Mouse (Mus musculus) kidney, adult 8-10 months (tissue): ENCODE data around the gene Cilp2.

Experiments
- DNase-seq, 2 experiments: peaks; one replicate each; pipeline ENCODE4 v3.0.0; 2022

Gene Cilp2

GRCm38 (mm10) chr8:69900895-69901451 lies 13.5 kb upstream of the Cilp2 start:
- no peak for DNase-seq

GRCm38 (mm10) chr8:69899876-69900275 lies 12.4 kb upstream of the Cilp2 start:
- peak in 1 of 2 experiments; percentile 51 for DNase-seq

- peak; percentile 46 to 51 for DNase-seq
These were observed 10.4 kb upstream of the Cilp2 start for GRCm38 (mm10) chr8:69897857-69898256.

- no peak for DNase-seq
These were observed 8.4 kb upstream of the Cilp2 start for GRCm38 (mm10) chr8:69895772-69896451.

GRCm38 (mm10) chr8:69894836-69895332 lies 7.4 kb upstream of the Cilp2 start:
- DNase-seq, result no peak

- DNase-seq, result peak in 1 of 2 experiments; percentile 60
These were observed 6.4 kb upstream of the Cilp2 start for GRCm38 (mm10) chr8:69893863-69894262.

- DNase-seq, result peak in 1 of 2 experiments; percentile 40
These were observed 3.3 kb upstream of the Cilp2 start for GRCm38 (mm10) chr8:69890813-69891241.

GRCm38 (mm10) chr8:69888902-69889301 lies 1.4 kb upstream of the Cilp2 start:
- DNase-seq, result no peak

GRCm38 (mm10) chr8:69888244-69888866 lies 868 bp upstream of the Cilp2 start:
- no peak for DNase-seq

GRCm38 (mm10) chr8:69884141-69884540 lies 3.3 kb downstream of the Cilp2 start:
- DNase-seq, result no peak

GRCm38 (mm10) chr8:69882833-69883600 lies 4.5 kb downstream of the Cilp2 start:
- DNase-seq, result no peak

- DNase-seq, result peak; percentile 50 to 58
These were observed 5.3 kb downstream of the Cilp2 start for GRCm38 (mm10) chr8:69882021-69882756.

GRCm38 (mm10) chr8:69881261-69881865 lies 6.1 kb downstream of the Cilp2 start:
- DNase-seq, result no peak

- DNase-seq, result no peak
These were observed 6.6 kb downstream of the Cilp2 start for GRCm38 (mm10) chr8:69880841-69881240.

- DNase-seq, result no peak
These were observed 7.8 kb downstream of the Cilp2 start for GRCm38 (mm10) chr8:69879678-69880077.

GRCm38 (mm10) chr8:69877992-69878391 lies 9.5 kb downstream of the Cilp2 start:
- DNase-seq, result no peak

GRCm38 (mm10) chr8:69877396-69877795 lies 10.1 kb downstream of the Cilp2 start:
- no peak for DNase-seq

- DNase-seq, result no peak
These were observed 10.5 kb downstream of the Cilp2 start for GRCm38 (mm10) chr8:69876967-69877366.

- DNase-seq, result no peak
These were observed 11.4 kb downstream of the Cilp2 start for GRCm38 (mm10) chr8:69876097-69876496.

GRCm38 (mm10) chr8:69874654-69875053 lies 12.8 kb downstream of the Cilp2 start:
- no peak for DNase-seq

GRCm38 (mm10) chr8:69874155-69874554 lies 13.3 kb downstream of the Cilp2 start:
- peak in 1 of 2 experiments; percentile 79 for DNase-seq

- no peak for DNase-seq
These were observed 16.6 kb downstream of the Cilp2 start for GRCm38 (mm10) chr8:69870907-69871306.
